Mouse (Mus musculus) cerebellum, adult (tissue): ENCODE results near the gene Ramp1.

Experiments
- ATAC-seq: cut with Nextera tagmentation; 2 replicates; pipeline ENCODE4 v1.9.2; 2017; ENCODE audit warnings: mild to moderate bottlenecking, moderate library complexity, mixed read lengths; ENCODE audit not compliant: insufficient number of reproducible peaks, low FRiP score, low TSS enrichment

Gene Ramp1

GRCm38 (mm10) chr1:91235395-91235794, 55.8 kb downstream of the Ramp1 start:
- ATAC-seq, result no peak

- no peak for ATAC-seq
Observed at GRCm38 (mm10) chr1:91237676-91238075, 58.1 kb downstream of the Ramp1 start.

GRCm38 (mm10) chr1:91239112-91239511, 59.5 kb downstream of the Ramp1 start:
- ATAC-seq, result no peak

GRCm38 (mm10) chr1:91239800-91240199, 60.2 kb downstream of the Ramp1 start:
- no peak for ATAC-seq

GRCm38 (mm10) chr1:91240685-91241084, 61.1 kb downstream of the Ramp1 start:
- no peak for ATAC-seq

GRCm38 (mm10) chr1:91241249-91241648, 61.6 kb downstream of the Ramp1 start:
- no peak for ATAC-seq

GRCm38 (mm10) chr1:91248242-91248641, 68.6 kb downstream of the Ramp1 start:
- ATAC-seq, result no peak

- ATAC-seq, result no peak
Observed at GRCm38 (mm10) chr1:91248970-91249369, 69.3 kb downstream of the Ramp1 start.

GRCm38 (mm10) chr1:91249564-91250414, 70.2 kb downstream of the Ramp1 start, which contains the start of gene Ube2f:
TSS of gene Ube2f (plus strand) at chr1:91250304.
- peak; percentile 99 for ATAC-seq

- ATAC-seq, result 0 out of 2 replicates have a peak, but pooled peaks have one; percentile 6
Observed at GRCm38 (mm10) chr1:91250415-91251147, 71.0 kb downstream of the Ramp1 start.

- ATAC-seq, result no peak
Observed at GRCm38 (mm10) chr1:91251148-91251650, 71.6 kb downstream of the Ramp1 start.

- no peak for ATAC-seq
Observed at GRCm38 (mm10) chr1:91251927-91252326, 72.3 kb downstream of the Ramp1 start.

- no peak for ATAC-seq
Observed at GRCm38 (mm10) chr1:91257918-91258317, 78.3 kb downstream of the Ramp1 start.

- ATAC-seq, result no peak
Observed at GRCm38 (mm10) chr1:91259794-91260193, 80.2 kb downstream of the Ramp1 start.

- no peak for ATAC-seq
Observed at GRCm38 (mm10) chr1:91262508-91262907, 82.9 kb downstream of the Ramp1 start.

- no peak for ATAC-seq
Observed at GRCm38 (mm10) chr1:91272260-91272659, 92.6 kb downstream of the Ramp1 start.
